Mouse (Mus musculus) brain, embryonic 14.5 days (tissue): ENCODE data around the gene Pdrg1. TPM values are rescaled to one million over a fixed set of nuclear protein-coding genes. Genes with fewer than 3 reads are reported as not detected.
A peak's percentile ranks its signal among the peaks of the same experiment; 100 is the strongest.

Experiments
- DNase-seq: peaks from one replicate; pipeline ENCODE4 v3.0.0-alpha.2; 2011; ENCODE audit warnings: low read depth
- CTCF ChIP-seq: fragments of 200-500 bp; IDR thresholded peaks from 2 replicates; pipeline ENCODE4 v1.5.1; 2012; ENCODE audit warnings: inconsistent platforms, mild to moderate bottlenecking, moderate library complexity, borderline replicate concordance; ENCODE audit not compliant: insufficient read depth, insufficient read length; ENCODE audit errors: extremely low read depth
- POLR2A ChIP-seq: fragments of 200-500 bp; IDR thresholded peaks from 2 replicates; pipeline ENCODE4 v1.6.1; 2012; ENCODE audit warnings: mild to moderate bottlenecking, inconsistent platforms, borderline replicate concordance; ENCODE audit not compliant: poor library complexity, insufficient read depth, insufficient read length, severe bottlenecking; ENCODE audit errors: extremely low read depth
- polyA plus RNA-seq: library from polyadenylated mRNA; depleted of rRNA; stranded (reverse); fragments of >200 nt; gene quantifications from 2 replicates; pipeline ENCODE4 v1.2.3, GENCODE M21; 2012; rRNA removed

The Pdrg1 gene
- polyA plus RNA-seq, 1 experiment: 121 TPM

DNA sequence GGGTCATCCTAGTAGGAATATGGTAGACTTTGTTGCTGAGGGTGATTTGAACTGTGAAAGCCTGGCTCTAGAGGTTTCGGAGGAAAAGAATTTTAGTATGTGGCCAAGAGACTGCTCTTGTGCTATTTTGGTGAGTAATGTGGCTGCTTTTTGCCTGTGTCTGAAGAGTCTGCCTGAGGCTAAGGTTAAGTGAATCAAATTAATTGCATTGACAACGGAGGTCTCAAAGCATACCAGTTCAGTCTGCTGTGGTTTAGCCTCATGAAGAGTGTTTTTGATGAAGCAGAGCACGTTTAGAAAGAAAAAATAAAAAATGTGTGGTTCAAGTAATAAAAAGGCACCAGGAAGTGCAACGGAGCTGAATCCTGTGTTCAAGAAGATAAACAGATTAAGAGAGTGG lies 49.7 kb downstream of the Pdrg1 start:
- TF ChIP-seq POLR2A: no peak
- no peak for TF ChIP-seq CTCF
- DNase-seq: no peak

DNA sequence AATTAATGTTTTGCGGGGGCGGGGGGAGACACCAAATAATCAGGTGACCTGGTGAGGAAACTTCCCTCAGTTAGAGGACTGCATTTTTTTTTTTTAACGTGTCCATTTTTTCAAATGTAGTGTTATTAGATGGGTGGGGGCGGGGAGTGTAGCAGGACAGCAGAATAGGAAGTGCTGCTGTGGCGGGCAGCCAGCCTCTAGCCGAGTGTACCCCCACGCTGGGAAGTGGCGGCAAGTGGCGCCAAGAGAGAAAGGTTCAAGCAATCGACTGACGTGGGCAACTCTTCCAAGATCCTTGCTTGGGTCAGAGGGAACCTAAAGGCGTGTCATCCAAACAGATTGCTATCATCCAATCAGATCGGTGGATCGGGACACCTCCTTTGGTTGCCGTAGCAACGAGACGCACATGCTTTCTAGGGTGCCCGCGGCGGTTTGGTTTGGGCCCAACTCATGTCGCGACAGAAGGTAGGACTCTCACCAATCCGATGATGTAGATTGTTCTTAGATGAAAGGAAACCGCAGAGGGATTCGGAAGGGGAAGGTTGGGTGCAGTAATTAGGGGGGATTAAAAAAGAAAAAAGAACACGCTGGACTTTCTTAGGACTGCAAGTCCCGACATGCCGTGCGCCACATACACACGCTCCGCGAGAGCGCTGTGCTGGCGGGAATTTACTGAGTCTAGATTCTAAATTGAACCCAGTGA lies 53.0 kb downstream of the Pdrg1 start, which contains the start of gene Ttll9:
Gene Ttll9, plus strand, starts transcription at position 395 of the 703 bp plus-strand sequence.
- peak; percentile 95 for DNase-seq
- TF ChIP-seq POLR2A (no peak), CTCF (no peak)

Other genes starting within 250 kb of the Pdrg1 start
- 116 and 129 TPM in 2 replicates for gene Bcl2l1, start 183.7 kb downstream of the Pdrg1 start, polyA plus RNA-seq
- 20.8 and 28.8 TPM in 2 replicates for gene Tpx2, start 167.5 kb downstream of the Pdrg1 start, polyA plus RNA-seq
- not detected in 2 replicates for gene Mylk2, start 104.1 kb downstream of the Pdrg1 start, polyA plus RNA-seq
- gene Foxs1, start 82.2 kb downstream of the Pdrg1 start, polyA plus RNA-seq: 4.6 and 5.4 TPM in 2 replicates
- gene Dusp15, start 63.7 kb downstream of the Pdrg1 start, polyA plus RNA-seq: 20.6 and 23.9 TPM in 2 replicates
- gene Ttll9, start 52.9 kb downstream of the Pdrg1 start, polyA plus RNA-seq: 4.5 and 5.8 TPM in 2 replicates
- gene Xkr7, start 16.4 kb upstream of the Pdrg1 start, polyA plus RNA-seq: 12.0 and 18.3 TPM in 2 replicates
- gene Ccm2l, start 50.5 kb upstream of the Pdrg1 start, polyA plus RNA-seq: 8.3 and 8.8 TPM in 2 replicates
- 1.6 and 2.3 TPM in 2 replicates for gene Hck, start 93.0 kb upstream of the Pdrg1 start, polyA plus RNA-seq
- 52.8 and 67.5 TPM in 2 replicates for gene Tm9sf4, start 145.9 kb upstream of the Pdrg1 start, polyA plus RNA-seq
- 32.2 and 33.5 TPM in 2 replicates for gene Tspyl3, start 210.0 kb upstream of the Pdrg1 start, polyA plus RNA-seq
- 8.7 and 14.5 TPM in 2 replicates for gene Plagl2, start 226.0 kb upstream of the Pdrg1 start, polyA plus RNA-seq
- gene Pofut1, start 226.1 kb upstream of the Pdrg1 start, polyA plus RNA-seq: 26.4 and 27.1 TPM in 2 replicates